Comparison of ENCODE assay signal across 13 mouse cellular contexts in genomic region chr14:47986941-47987340, GRCm38 (mm10).
DNase-seq lines count a peak whose midpoint lies in the region; ATAC-seq and TF ChIP-seq lines count a peak whose summit lies in the region.
"Had no signal": no experiment of that assay in that cellular context is flagged by ENCODE, and none has a peak within 500 bp of the region (broad histone marks: within the 10 kb centered on the region; RNA-seq: fewer than 3 reads in every experiment).

No protein-coding gene starts in this region.

- TF ChIP-seq EP300 in stomach, postnatal 0 days (optimal IDR thresholded peaks at IDR 0.05): no peak

- H3K36me3 ChIP-seq in hindbrain, embryonic 13.5 days: no peaks in the 10 kb centered on the region
- H3K36me3 ChIP-seq in hindbrain, embryonic 16.5 days (ENCODE audit: control insufficient read depth, insufficient read depth, low read length): no peaks in the 10 kb centered on the region
- H3K36me3 ChIP-seq in midbrain, embryonic 15.5 days (replicated peaks): no peaks in the 10 kb centered on the region
- no peaks in the 10 kb centered on the region for H3K36me3 ChIP-seq in midbrain, postnatal 0 days (ENCODE audit: insufficient read depth, low read length)
- no peaks in the 10 kb centered on the region for H3K36me3 ChIP-seq in stomach, postnatal 0 days (ENCODE audit: control insufficient read depth, insufficient read depth, low read length)
- H3K36me3 ChIP-seq: limb, embryonic 12.5 days had no signal

- H3K4me1 ChIP-seq in hindbrain, embryonic 13.5 days (replicated peaks): peaks cover 33% of the 10 kb centered on the region
- peaks cover 4% of the 10 kb centered on the region for H3K4me1 ChIP-seq in hindbrain, embryonic 16.5 days (ENCODE audit: control insufficient read depth, insufficient read depth, low read depth, low read length)
- peaks cover 21% of the 10 kb centered on the region for H3K4me1 ChIP-seq in midbrain, embryonic 15.5 days
- 0 out of 2 replicates have a peak, but pooled peaks cover 4% of the 10 kb centered on the region for H3K4me1 ChIP-seq in midbrain, postnatal 0 days (ENCODE audit: insufficient read depth, low read length)
- no peaks in the 10 kb centered on the region for H3K4me1 ChIP-seq in stomach, postnatal 0 days (replicated peaks; ENCODE audit: control insufficient read depth, insufficient read depth)
- H3K4me1 ChIP-seq in cerebellum, adult 2 months (ENCODE audit: control insufficient read depth, insufficient read depth, low read length): peaks cover 8% of the 10 kb centered on the region

- WGBS in hindbrain, embryonic 13.5 days: 26% methylated on average over 5 of the region's 5 CpGs
- WGBS in hindbrain, embryonic 16.5 days: 17% methylated on average over 5 of the region's 5 CpGs
- 11% methylated on average over 5 of the region's 5 CpGs for WGBS in midbrain, embryonic 15.5 days
- 12% methylated on average over 5 of the region's 5 CpGs for WGBS in midbrain, postnatal 0 days
- 17% methylated on average over 5 of the region's 5 CpGs for WGBS in stomach, postnatal 0 days
- 79% methylated on average over 5 of the region's 5 CpGs for WGBS in cerebellum, adult 2 months

- H3K4me2 ChIP-seq in hindbrain, embryonic 13.5 days: no peak overlapping the region
- no peak overlapping the region for H3K4me2 ChIP-seq in hindbrain, embryonic 16.5 days (ENCODE audit: low read length)
- H3K4me2 ChIP-seq in midbrain, embryonic 15.5 days: no peak overlapping the region
- no peak overlapping the region for H3K4me2 ChIP-seq in midbrain, postnatal 0 days (ENCODE audit: low read depth, low read length, poor library complexity, severe bottlenecking)
- 0 out of 2 replicates have a peak overlapping the region, but pooled peaks have one; percentile 18 for H3K4me2 ChIP-seq in stomach, postnatal 0 days (replicated peaks; ENCODE audit: low read depth)
- H3K4me2 ChIP-seq: heart, embryonic 11.5 days; limb, embryonic 12.5 days had no signal

- TF ChIP-seq POLR2A in cerebellum, adult 2 months (IDR thresholded peaks at IDR 0.05; ENCODE audit: borderline replicate concordance, insufficient read depth, low read length): no peak

- no peak for ATAC-seq in hindbrain, embryonic 13.5 days (ENCODE audit: low FRiP score)
- ATAC-seq in hindbrain, embryonic 16.5 days: no peak
- ATAC-seq in midbrain, embryonic 15.5 days (replicated peaks): peak; percentile 28; the same call in 1 of the 2 replicates
- no peak for ATAC-seq in midbrain, postnatal 0 days (ENCODE audit: low FRiP score)
- no peak for ATAC-seq in stomach, postnatal 0 days (ENCODE audit: low FRiP score, low TSS enrichment)

- H3K9me3 ChIP-seq in hindbrain, embryonic 13.5 days: no peaks in the 10 kb centered on the region
- H3K9me3 ChIP-seq in hindbrain, embryonic 16.5 days (ENCODE audit: control insufficient read depth, low read length): no peaks in the 10 kb centered on the region
- H3K9me3 ChIP-seq in midbrain, embryonic 15.5 days: no peaks in the 10 kb centered on the region
- H3K9me3 ChIP-seq in midbrain, postnatal 0 days (ENCODE audit: low read length): no peaks in the 10 kb centered on the region
- H3K9me3 ChIP-seq in stomach, postnatal 0 days (ENCODE audit: control insufficient read depth, low read length): no peaks in the 10 kb centered on the region

- DNase-seq in adrenal gland, postnatal 14 days: peak; percentile 26
- DNase-seq in adrenal gland, postnatal 25 days: no peak
- DNase-seq in midbrain, postnatal 0 days (ENCODE audit: low spot score): no peak
- no peak for DNase-seq in stomach, postnatal 0 days (ENCODE audit: low spot score)
- no peak for DNase-seq in cerebellum, adult 2 months
- DNase-seq: kidney, adult 2 months; right cerebral cortex, postnatal 14 days; thymus, postnatal 36 days had no signal

- no peaks in the 10 kb centered on the region for H3K27me3 ChIP-seq in hindbrain, embryonic 13.5 days
- no peaks in the 10 kb centered on the region for H3K27me3 ChIP-seq in hindbrain, embryonic 16.5 days (replicated peaks; ENCODE audit: control insufficient read depth, insufficient read depth, low read length)
- no peaks in the 10 kb centered on the region for H3K27me3 ChIP-seq in midbrain, embryonic 15.5 days (replicated peaks)
- H3K27me3 ChIP-seq in midbrain, postnatal 0 days (ENCODE audit: insufficient read depth, low read length): no peaks in the 10 kb centered on the region
- no peaks in the 10 kb centered on the region for H3K27me3 ChIP-seq in stomach, postnatal 0 days (ENCODE audit: control insufficient read depth, insufficient read depth, low read length)
- H3K27me3 ChIP-seq in cerebellum, adult 2 months (ENCODE audit: control insufficient read depth, insufficient read depth, low read length): no peaks in the 10 kb centered on the region

- no peak overlapping the region for H3K9ac ChIP-seq in hindbrain, embryonic 13.5 days
- no peak overlapping the region for H3K9ac ChIP-seq in hindbrain, embryonic 16.5 days (ENCODE audit: low read depth, low read length)
- H3K9ac ChIP-seq in midbrain, embryonic 15.5 days: no peak overlapping the region
- no peak overlapping the region for H3K9ac ChIP-seq in midbrain, postnatal 0 days (replicated peaks; ENCODE audit: low read length, poor library complexity, severe bottlenecking)
- H3K9ac ChIP-seq in stomach, postnatal 0 days (ENCODE audit: low read length): no peak overlapping the region
- H3K9ac ChIP-seq: limb, embryonic 12.5 days had no signal

- peak overlapping the region; percentile 40; the same call in 1 of the 2 replicates for H3K27ac ChIP-seq in hindbrain, embryonic 13.5 days
- no peak overlapping the region for H3K27ac ChIP-seq in hindbrain, embryonic 16.5 days (ENCODE audit: low read depth, low read length)
- peak overlapping the region; percentile 14; the same call in 1 of the 2 replicates for H3K27ac ChIP-seq in midbrain, embryonic 15.5 days
- no peak overlapping the region for H3K27ac ChIP-seq in midbrain, postnatal 0 days (ENCODE audit: low read depth, low read length)
- H3K27ac ChIP-seq in stomach, postnatal 0 days (replicated peaks): no peak overlapping the region
- H3K27ac ChIP-seq in cerebellum, adult 2 months (ENCODE audit: insufficient read depth, low read length): no peak overlapping the region
- H3K27ac ChIP-seq: limb, embryonic 12.5 days had no signal

- no peak overlapping the region for H3K4me3 ChIP-seq in hindbrain, embryonic 13.5 days
- no peak overlapping the region for H3K4me3 ChIP-seq in hindbrain, embryonic 16.5 days (ENCODE audit: low read length)
- H3K4me3 ChIP-seq in midbrain, embryonic 15.5 days: no peak overlapping the region
- H3K4me3 ChIP-seq in midbrain, postnatal 0 days (ENCODE audit: low read depth, low read length): no peak overlapping the region
- H3K4me3 ChIP-seq in stomach, postnatal 0 days (ENCODE audit: low read depth, low read length): no peak overlapping the region
- H3K4me3 ChIP-seq in cerebellum, adult 2 months (replicated peaks; ENCODE audit: insufficient read depth, low read depth, low read length): no peak overlapping the region
- H3K4me3 ChIP-seq: limb, embryonic 12.5 days had no signal

- TF ChIP-seq CTCF in midbrain, postnatal 0 days (IDR thresholded peaks at IDR 0.05): no peak
- TF ChIP-seq CTCF in stomach, postnatal 0 days (IDR thresholded peaks at IDR 0.05; ENCODE audit: low read depth): no peak
- no peak for TF ChIP-seq CTCF in cerebellum, adult 2 months (IDR thresholded peaks at IDR 0.05; ENCODE audit: borderline replicate concordance, insufficient read depth, low read depth, low read length)

Comparison
In these comparisons a context has a peak if more than half of its experiments do, and no peak if none do; other contexts are left out.
1. H3K27ac ChIP-seq: peak in hindbrain, embryonic 13.5 days (single experiment) and midbrain, embryonic 15.5 days (single experiment); none in hindbrain, embryonic 16.5 days (single experiment), midbrain, postnatal 0 days (single experiment), stomach, postnatal 0 days (single experiment) and cerebellum, adult 2 months (single experiment).